Mouse (Mus musculus) kidney, adult 2 months (tissue): Measurements from ENCODE around the gene Tpst1. TPM values are rescaled to one million over a fixed set of nuclear protein-coding genes. Genes with fewer than 3 reads are reported as not detected.

ENCODE experiments used
- DNase-seq: peaks from one replicate; pipeline ENCODE4 v3.0.0; 2021
- H3K27ac ChIP-seq: fragments of 200-500 bp; 2 replicates; pipeline ENCODE4 v1.5.1; 2012; ENCODE audit warnings: low read depth, low read length, control low read depth, inconsistent platforms; ENCODE audit not compliant: insufficient read depth
- H3K27me3 ChIP-seq: fragments of 200-500 bp; replicated peaks from 2 replicates; pipeline ENCODE4 v1.6.1; 2012; ENCODE audit warnings: mild to moderate bottlenecking, moderate library complexity, low read length, inconsistent platforms; ENCODE audit not compliant: control insufficient read depth, insufficient read depth
- H3K36me3 ChIP-seq: fragments of 200-500 bp; 2 replicates; pipeline ENCODE4 v1.6.1; 2012; ENCODE audit warnings: mild to moderate bottlenecking, moderate library complexity, low read length, inconsistent platforms; ENCODE audit not compliant: control insufficient read depth, insufficient read depth
- H3K4me1 ChIP-seq: fragments of 200-500 bp; 2 replicates; pipeline ENCODE4 v1.6.1; 2011; ENCODE audit warnings: low read length; ENCODE audit not compliant: control insufficient read depth, insufficient read depth
- H3K4me3 ChIP-seq: fragments of 200-500 bp; 2 replicates; pipeline ENCODE4 v1.5.1; 2011; ENCODE audit warnings: mild to moderate bottlenecking, low read depth, low read length, control low read depth; ENCODE audit not compliant: insufficient read depth
- CTCF ChIP-seq: fragments of 200-500 bp; conservative IDR thresholded peaks from 2 replicates; pipeline ENCODE4 v1.5.1; 2011; ENCODE audit warnings: low read depth, mild to moderate bottlenecking, control low read depth, low read length, moderate library complexity, mixed read lengths; ENCODE audit not compliant: insufficient read depth, insufficient read length
- POLR2A ChIP-seq: fragments of 200-500 bp; IDR thresholded peaks from one replicate; pipeline ENCODE4 v1.6.1; 2011; ENCODE audit warnings: low read depth, low read length, control low read depth
- WGBS: fragments of 180-500 bp; shearing (Covaris S2); methylation state at CpG from one replicate; pipeline ENCODE4 v1.1.7; 2018; 5-methylcytosine and 5-hydroxymethylcytosine counted together
- polyA plus RNA-seq: library from polyadenylated mRNA; depleted of rRNA; stranded (reverse); fragments of >200 nt; gene quantifications from 2 replicates; pipeline ENCODE4 v1.2.3, GENCODE M21; 2012; rRNA removed

Gene Tpst1
- polyA plus RNA-seq, 1 experiment: 8.7 TPM

DNA sequence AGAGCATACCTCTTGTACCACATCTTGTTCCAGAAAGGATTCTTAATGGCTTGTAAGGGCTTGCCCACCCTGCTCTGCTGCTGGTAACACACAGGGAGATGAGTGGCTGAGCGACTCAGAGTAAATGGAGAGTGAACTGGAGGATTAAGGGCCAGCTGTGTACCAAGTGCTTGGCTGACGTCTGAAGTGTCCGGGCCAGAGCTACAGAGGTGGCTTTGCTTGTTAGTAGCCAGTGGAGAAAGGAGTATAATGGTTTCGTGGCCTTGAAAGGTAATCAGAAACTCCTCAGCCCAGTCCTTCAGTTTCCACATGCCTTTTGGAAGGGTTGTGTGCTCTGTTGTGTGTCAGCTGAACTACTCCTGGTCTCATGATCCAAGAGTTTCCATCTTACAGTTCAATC, 104.7 kb downstream of the Tpst1 start:
- Histone ChIP-seq H3K27me3 (no peaks in the 10 kb centered on the region), H3K36me3 (no peaks in the 10 kb centered on the region), H3K4me1 (peaks cover 8% of the 10 kb centered on the region; the same call in 1 of the 2 replicates), H3K4me3 (no peak overlapping the region), H3K27ac (peak overlapping the region; percentile 4)
- DNase-seq: no peak
- TF ChIP-seq CTCF (no peak), POLR2A (no peak)
- WGBS: 52% methylated on average over 4 of the region's 4 CpGs

GRCm38 (mm10) chr5:130180362-130180761, 107.2 kb downstream of the Tpst1 start:
- Histone ChIP-seq H3K27ac (no peak overlapping the region), H3K36me3 (no peaks in the 10 kb centered on the region), H3K4me3 (no peak overlapping the region), H3K27me3 (no peaks in the 10 kb centered on the region), H3K4me1 (peaks cover 6% of the 10 kb centered on the region; the same call in 1 of the 2 replicates)
- DNase-seq: no peak
- 58% methylated on average over 7 of the region's 7 CpGs for WGBS
- TF ChIP-seq CTCF (0 out of 2 replicates have a peak, but pooled peaks have one; percentile 11), POLR2A (no peak)

DNA sequence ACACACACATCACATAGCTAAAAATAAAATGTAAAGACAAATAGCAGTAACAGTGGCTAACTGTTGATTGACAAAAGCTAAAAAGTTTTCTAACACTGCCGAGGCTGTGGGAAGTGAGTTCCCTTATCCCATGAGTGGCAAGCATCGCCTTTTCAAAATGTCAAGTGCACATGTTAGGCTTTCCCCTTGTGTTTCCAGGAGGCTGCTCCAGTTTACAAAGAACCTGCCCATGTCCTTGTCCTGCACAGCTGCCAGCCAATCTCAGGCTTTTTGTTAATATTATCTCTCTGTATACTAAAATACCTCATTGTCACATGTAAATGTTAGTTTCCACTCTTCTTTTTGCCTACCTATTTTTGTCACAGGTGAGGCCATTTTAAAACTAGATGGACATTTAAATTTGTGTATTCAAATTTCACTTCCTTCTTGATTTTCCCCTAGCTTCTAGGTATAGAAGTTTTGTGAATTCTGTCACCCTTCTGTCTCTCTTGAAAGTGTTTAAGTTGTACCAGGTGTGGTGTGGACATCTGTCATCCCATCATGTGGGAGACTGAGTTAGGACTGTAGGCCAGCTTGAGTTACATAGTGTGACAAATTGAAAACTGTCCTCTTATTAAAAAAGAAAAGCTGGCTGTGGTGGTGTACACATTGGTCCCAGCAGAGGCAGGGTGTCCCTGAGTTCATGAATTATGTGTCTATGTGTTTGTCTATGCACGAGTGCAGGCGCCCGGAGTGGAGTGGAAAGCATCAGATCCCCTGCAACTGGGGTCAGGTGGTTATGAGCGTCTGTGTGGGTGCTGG, 108.8 kb downstream of the Tpst1 start:
- TF ChIP-seq CTCF (no peak), POLR2A (no peak)
- DNase-seq: no peak
- no peak overlapping the region for H3K4me3 ChIP-seq
- H3K27me3 ChIP-seq: no peaks in the 10 kb centered on the region
- no peaks in the 10 kb centered on the region for H3K36me3 ChIP-seq
- WGBS: 58% methylated on average over 6 of the region's 6 CpGs
- peaks cover 6% of the 10 kb centered on the region; the same call in 1 of the 2 replicates for H3K4me1 ChIP-seq
- H3K27ac ChIP-seq: no peak overlapping the region

DNA sequence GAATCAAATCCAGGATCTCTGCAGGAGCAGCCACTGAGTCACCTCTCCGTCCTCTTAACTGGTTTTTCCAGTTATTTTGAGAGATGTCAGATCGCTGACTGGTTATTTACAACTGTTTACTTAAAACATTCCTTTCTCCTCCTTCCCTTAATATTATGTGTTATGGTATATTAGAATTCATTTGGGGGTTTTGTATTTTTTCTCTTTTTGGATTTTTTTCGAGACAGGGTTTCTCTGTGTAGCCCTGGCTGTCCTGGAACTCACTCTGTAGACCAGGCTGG, 109.4 kb downstream of the Tpst1 start:
- no peak for DNase-seq
- Histone ChIP-seq H3K27me3 (no peaks in the 10 kb centered on the region), H3K36me3 (no peaks in the 10 kb centered on the region), H3K4me1 (peaks cover 6% of the 10 kb centered on the region; the same call in 1 of the 2 replicates), H3K4me3 (no peak overlapping the region), H3K27ac (no peak overlapping the region)
- TF ChIP-seq CTCF (no peak), POLR2A (no peak)
- WGBS: 63% methylated on average over 3 of the region's 3 CpGs

DNA sequence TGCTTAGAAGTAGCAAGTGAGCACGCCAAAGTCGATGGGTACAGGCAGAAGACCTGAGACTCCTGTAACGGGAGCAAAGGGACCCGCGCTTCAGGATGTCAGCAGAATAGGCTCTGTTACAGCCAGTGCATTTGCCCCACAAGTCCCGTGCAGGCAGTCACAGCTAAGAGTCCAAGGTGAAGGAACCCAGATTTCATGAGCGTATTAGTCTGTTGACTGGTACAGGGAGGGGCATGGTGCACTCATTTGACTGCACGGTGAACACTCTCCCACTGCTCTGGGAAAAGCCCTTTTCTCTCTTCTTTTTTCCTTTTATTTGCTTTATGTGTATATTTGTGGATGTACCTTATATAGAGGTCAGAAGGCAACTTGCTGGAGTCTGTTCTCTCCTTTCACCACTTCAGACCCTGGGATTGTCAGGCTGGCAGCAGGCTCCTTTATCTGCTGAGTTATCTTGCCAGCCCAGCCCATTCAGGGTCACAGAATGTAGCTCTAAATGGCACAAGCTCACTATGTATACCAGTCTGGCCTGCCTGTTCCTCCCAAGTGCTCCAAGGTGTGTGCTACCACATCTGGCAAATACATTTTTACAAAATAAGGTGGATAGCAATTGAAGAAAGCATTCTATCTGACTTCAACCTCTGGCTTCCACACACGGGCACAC, 111.2 kb downstream of the Tpst1 start:
- H3K27ac ChIP-seq: no peak overlapping the region

GRCm38 (mm10) chr5:130185312-130185711, 112.2 kb downstream of the Tpst1 start:
- Histone ChIP-seq H3K27me3 (no peaks in the 10 kb centered on the region), H3K27ac (no peak overlapping the region), H3K36me3 (no peaks in the 10 kb centered on the region), H3K4me1 (peaks cover 3% of the 10 kb centered on the region; the same call in 1 of the 2 replicates), H3K4me3 (no peak overlapping the region)
- WGBS: 72% methylated on average over 6 of the region's 6 CpGs
- no peak for DNase-seq
- TF ChIP-seq POLR2A (no peak), CTCF (no peak)

More for the DNA sequence above, 111.2 kb downstream of the Tpst1 start:
- 65% methylated on average over 9 of the region's 9 CpGs for WGBS
- Histone ChIP-seq H3K27me3 (no peaks in the 10 kb centered on the region), H3K4me1 (peaks cover 3% of the 10 kb centered on the region; the same call in 1 of the 2 replicates), H3K36me3 (no peaks in the 10 kb centered on the region), H3K4me3 (no peak overlapping the region)
- DNase-seq: no peak
- TF ChIP-seq POLR2A (no peak), CTCF (no peak)

Other genes with a start within 250 kb of the Tpst1 start
- 19.5 and 20.7 TPM in 2 replicates for gene Sumf2, start 226.3 kb upstream of the Tpst1 start, polyA plus RNA-seq
- gene Chchd2, start 185.9 kb upstream of the Tpst1 start, polyA plus RNA-seq: 1,042 and 1,503 TPM in 2 replicates
- gene Zbed5, start 177.6 kb upstream of the Tpst1 start, polyA plus RNA-seq: 0.54 and 0.61 TPM in 2 replicates
- 3.2 and 3.7 TPM in 2 replicates for gene Phkg1, start 174.8 kb upstream of the Tpst1 start, polyA plus RNA-seq
- 5.7 and 7.4 TPM in 2 replicates for gene Nupr1l, start 164.8 kb upstream of the Tpst1 start, polyA plus RNA-seq
- gene Vkorc1l1, start 131.4 kb upstream of the Tpst1 start, polyA plus RNA-seq: 14.8 and 19.3 TPM in 2 replicates
- gene Gusb, start 70.3 kb upstream of the Tpst1 start, polyA plus RNA-seq: 26.0 and 26.5 TPM in 2 replicates
- 440 and 469 TPM in 2 replicates for gene Asl, start 44.1 kb upstream of the Tpst1 start, polyA plus RNA-seq
- 14.4 and 19.3 TPM in 2 replicates for gene Crcp, start 44.0 kb upstream of the Tpst1 start, polyA plus RNA-seq
- gene Kctd7, start 71.5 kb downstream of the Tpst1 start, polyA plus RNA-seq: 2.4 and 4.3 TPM in 2 replicates
- 18.4 and 20.9 TPM in 2 replicates for gene Rabgef1, start 98.5 kb downstream of the Tpst1 start, polyA plus RNA-seq
- 29.2 and 30.9 TPM in 2 replicates for gene Tmem248, start 143.8 kb downstream of the Tpst1 start, polyA plus RNA-seq
- gene Sbds, start 182.2 kb downstream of the Tpst1 start, polyA plus RNA-seq: 33.7 and 40.7 TPM in 2 replicates
- 12.1 and 12.7 TPM in 2 replicates for gene Tyw1, start 182.3 kb downstream of the Tpst1 start, polyA plus RNA-seq